Mouse (Mus musculus) hindbrain, embryonic 15.5 days (tissue): ENCODE results near the gene Prss40. TPM values are rescaled to one million over a fixed set of nuclear protein-coding genes. Genes with fewer than 3 reads are reported as not detected.

Experiments used
- ATAC-seq: fragments of 200-750 bp; cut with Nextera tagmentation; 2 replicates; pipeline ENCODE4 v1.8.0; 2017; ENCODE audit warnings: low read depth, moderate number of reproducible peaks, moderate TSS enrichment; ENCODE audit not compliant: low FRiP score
- H3K27ac ChIP-seq: fragments of 300-500 bp; sonication (generic); replicated peaks from 2 replicates; pipeline ENCODE4 v1.5.1; 2015; ENCODE audit warnings: mild to moderate bottlenecking, inconsistent platforms
- H3K27me3 ChIP-seq: fragments of 300-500 bp; sonication (generic); 2 replicates; pipeline ENCODE4 v1.6.1; 2015; ENCODE audit warnings: control low read depth, inconsistent platforms
- H3K36me3 ChIP-seq: fragments of 300-500 bp; sonication (generic); 2 replicates; pipeline ENCODE4 v1.6.1; 2015; ENCODE audit warnings: control low read depth, inconsistent platforms
- H3K4me1 ChIP-seq: fragments of 300-500 bp; sonication (generic); replicated peaks from 2 replicates; pipeline ENCODE4 v1.6.1; 2015; ENCODE audit warnings: control low read depth, inconsistent platforms
- H3K4me2 ChIP-seq: fragments of 300-500 bp; sonication (generic); 2 replicates; pipeline ENCODE4 v1.6.1; 2015; ENCODE audit warnings: moderate library complexity, mild to moderate bottlenecking, inconsistent platforms
- H3K4me3 ChIP-seq: fragments of 300-500 bp; sonication (generic); 2 replicates; pipeline ENCODE4 v1.5.1; 2015; ENCODE audit warnings: mild to moderate bottlenecking, inconsistent platforms
- H3K9ac ChIP-seq: fragments of 300-500 bp; sonication (generic); 2 replicates; pipeline ENCODE4 v1.6.1; 2015; ENCODE audit warnings: inconsistent platforms
- H3K9me3 ChIP-seq: fragments of 300-500 bp; sonication (generic); 2 replicates; pipeline ENCODE4 v1.6.1; 2016; ENCODE audit warnings: control low read depth, inconsistent platforms
- WGBS: fragments of 180-500 bp; shearing (Covaris S2); methylation state at CpG from one replicate; pipeline ENCODE4 v1.1.7; 2015; 5-methylcytosine and 5-hydroxymethylcytosine counted together
- polyA plus RNA-seq: library from polyadenylated mRNA; unstranded; fragments of >200 nt; fragmentation: Nextera tagmentation; extraction: Ambion mirVana; gene quantifications from 2 replicates; pipeline ENCODE4 v1.2.1, GENCODE M21; 2015

Gene Prss40
- polyA plus RNA-seq = 0.21 TPM in 1 of 2 replicates, not detected in the other

DNA sequence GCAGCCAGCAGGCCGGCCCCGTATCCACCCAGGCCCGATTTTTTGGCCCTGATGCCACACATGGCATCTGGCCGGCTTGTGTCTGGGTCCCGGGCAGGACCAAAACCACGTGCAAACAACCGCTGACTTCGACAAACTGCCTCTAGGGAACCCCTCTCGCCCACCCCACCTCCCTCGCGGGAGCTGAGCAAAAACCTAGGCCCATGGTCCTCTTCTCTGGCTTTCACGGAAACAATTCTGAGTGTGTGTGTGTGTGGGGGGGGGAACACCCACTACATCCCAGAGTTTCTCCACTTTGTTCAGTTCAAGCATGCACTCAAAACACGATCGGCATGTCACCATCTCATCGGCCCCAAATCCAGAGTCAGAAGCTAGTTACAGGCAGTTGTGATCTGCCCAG lies at the start of gene Prss40:
Gene Prss40 (minus strand): TSS at position 101 of the 400 bp plus-strand sequence.
- Histone ChIP-seq H3K27ac (no peak within 1 kb of the TSS), H3K36me3 (no peaks in the 10 kb centered on the region), H3K9me3 (no peaks in the 10 kb centered on the region), H3K4me3 (no peak within 1 kb of the TSS), H3K9ac (no peak within 1 kb of the TSS), H3K27me3 (no peaks in the 10 kb centered on the region), H3K4me1 (no peaks in the 10 kb centered on the region), H3K4me2 (no peak within 1 kb of the TSS)
- ATAC-seq = no peak
- WGBS = 85% methylated on average over 15 of the region's 15 CpGs

DNA sequence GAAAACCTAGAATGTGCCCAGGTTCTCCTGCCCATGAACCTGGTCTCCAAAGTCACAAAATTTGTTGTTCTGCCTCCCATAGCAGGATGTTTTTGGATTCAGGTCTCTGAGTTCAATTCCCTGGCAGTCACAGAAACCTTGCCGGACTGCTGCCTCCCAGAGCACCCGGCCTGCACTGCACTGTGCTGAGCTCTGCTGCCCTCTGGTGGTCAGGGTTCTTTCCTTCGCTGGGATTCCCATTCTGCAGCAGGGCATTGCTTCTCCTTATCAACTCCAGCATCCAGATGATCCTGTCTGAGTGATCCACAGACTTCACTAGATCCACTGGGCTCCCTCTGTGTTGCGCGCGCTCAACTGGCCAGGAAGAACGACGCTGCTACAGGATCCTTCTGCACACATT lies 41.6 kb upstream of the Prss40 start:
- Histone ChIP-seq H3K9ac (no peak overlapping the region), H3K27ac (no peak overlapping the region), H3K36me3 (no peaks in the 10 kb centered on the region), H3K9me3 (no peaks in the 10 kb centered on the region), H3K4me2 (no peak overlapping the region), H3K4me1 (no peaks in the 10 kb centered on the region), H3K4me3 (no peak overlapping the region), H3K27me3 (no peaks in the 10 kb centered on the region)
- WGBS = 22% methylated on average over 8 of the region's 8 CpGs
- ATAC-seq = no peak

DNA sequence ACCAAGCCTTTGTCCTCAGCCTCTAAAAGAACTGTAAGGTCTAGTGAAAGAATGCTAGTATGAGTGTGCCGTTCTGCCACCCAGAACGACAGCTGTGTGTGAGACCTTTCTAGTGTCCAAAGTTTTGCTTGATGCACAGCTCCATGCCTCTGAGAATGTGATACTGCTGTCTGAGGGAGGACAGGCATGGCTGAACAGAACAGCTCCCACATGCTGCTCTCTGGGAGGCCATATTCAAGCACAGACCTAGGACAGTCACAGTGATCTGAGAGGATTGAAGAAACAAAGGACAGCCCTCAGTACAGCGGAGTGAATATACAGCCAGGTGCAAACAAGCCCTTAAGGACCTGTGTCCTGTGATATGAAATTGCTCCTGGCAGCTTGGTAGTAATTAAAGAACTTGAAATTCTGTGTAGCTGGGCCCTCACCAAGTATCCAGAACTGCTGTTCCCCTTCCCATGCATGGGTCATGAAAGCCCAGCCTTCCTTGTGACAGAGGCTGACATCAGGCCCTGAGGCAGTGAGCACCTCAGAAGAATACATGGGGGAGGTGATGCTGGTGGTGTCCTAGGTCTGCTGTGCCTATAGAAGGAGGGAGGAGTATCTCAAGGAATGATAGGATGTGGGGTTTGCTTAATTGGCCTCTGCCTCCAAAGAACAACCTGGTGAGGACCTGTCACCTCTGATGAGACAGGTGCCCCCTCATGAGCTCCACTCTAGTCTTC lies 40.7 kb upstream of the Prss40 start:
- Histone ChIP-seq H3K9me3 (no peaks in the 10 kb centered on the region), H3K4me1 (no peaks in the 10 kb centered on the region), H3K4me2 (no peak overlapping the region), H3K27me3 (no peaks in the 10 kb centered on the region), H3K4me3 (no peak overlapping the region), H3K27ac (no peak overlapping the region), H3K36me3 (no peaks in the 10 kb centered on the region), H3K9ac (no peak overlapping the region)
- no peak for ATAC-seq
- WGBS = 74% methylated on average over 3 of the region's 3 CpGs

DNA sequence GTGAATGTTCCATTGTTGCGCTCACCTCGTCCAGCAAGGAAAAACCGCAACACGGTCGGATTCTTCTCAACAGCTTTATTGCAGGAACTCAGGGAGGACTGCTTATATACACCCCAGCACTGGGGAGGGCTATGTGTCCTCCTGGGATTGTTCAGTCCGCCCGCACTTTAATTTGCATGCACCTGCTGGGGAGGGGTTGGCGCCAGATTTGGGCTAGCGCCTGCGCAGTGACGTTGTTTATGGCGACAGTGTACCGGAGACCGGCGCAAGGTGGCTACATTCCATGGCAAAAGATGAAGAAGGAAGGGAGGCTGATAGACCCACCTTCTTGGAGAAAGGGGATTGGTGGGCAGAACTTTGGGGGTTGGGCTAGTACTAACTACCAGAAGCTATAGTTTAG lies 39.3 kb upstream of the Prss40 start:
- no peaks in the 10 kb centered on the region for H3K9me3 ChIP-seq
- H3K4me3 ChIP-seq = no peak overlapping the region
- no peak overlapping the region for H3K4me2 ChIP-seq
- H3K27me3 ChIP-seq = no peaks in the 10 kb centered on the region
- H3K27ac ChIP-seq = no peak overlapping the region
- no peak for ATAC-seq
- H3K36me3 ChIP-seq = peaks cover 12% of the 10 kb centered on the region
- H3K9ac ChIP-seq = no peak overlapping the region
- WGBS = 77% methylated on average over 15 of the region's 15 CpGs
- no peaks in the 10 kb centered on the region for H3K4me1 ChIP-seq

DNA sequence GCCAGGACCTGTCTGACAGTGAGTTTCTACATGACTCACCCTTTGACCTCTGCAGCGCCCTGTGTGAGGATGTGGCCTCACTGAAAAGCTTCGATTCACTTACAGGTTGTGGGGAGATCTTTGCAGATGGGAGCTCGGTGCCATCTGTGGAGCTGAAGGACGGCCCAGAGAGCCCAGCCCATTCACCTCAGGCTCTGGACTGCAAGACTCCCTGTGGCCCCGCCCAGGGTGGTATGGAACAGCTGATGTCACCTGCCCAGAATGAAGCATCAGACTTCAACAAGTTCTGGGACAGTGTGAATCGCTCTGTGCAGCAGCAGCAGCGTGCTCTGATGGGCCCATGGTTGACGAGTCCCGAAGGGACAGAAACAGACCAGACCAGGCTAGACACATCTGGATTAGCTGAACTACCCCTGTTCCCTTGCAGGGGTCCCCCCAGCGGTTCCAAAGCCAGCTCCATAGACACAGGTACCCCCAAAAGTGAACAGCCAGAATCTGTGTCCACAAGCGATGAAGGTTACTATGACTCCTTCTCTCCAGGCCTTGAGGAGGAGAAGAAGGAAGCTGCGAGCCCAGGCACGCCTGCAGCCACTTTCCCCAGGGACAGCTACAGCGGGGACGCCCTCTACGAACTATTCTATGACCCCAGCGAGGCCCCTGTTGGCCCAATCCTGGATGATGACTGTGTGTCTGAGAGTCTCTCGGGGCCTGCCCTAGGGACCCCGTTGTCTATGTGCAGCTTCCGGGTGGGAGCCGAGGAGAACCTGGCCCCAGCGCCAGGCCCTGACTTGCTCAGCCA lies 26.8 kb upstream of the Prss40 start:
- ATAC-seq = no peak
- H3K4me1 ChIP-seq = peaks cover 23% of the 10 kb centered on the region
- H3K9me3 ChIP-seq = no peaks in the 10 kb centered on the region
- H3K27ac ChIP-seq = no peak overlapping the region
- no peak overlapping the region for H3K4me3 ChIP-seq
- no peak overlapping the region for H3K4me2 ChIP-seq
- peaks cover 60% of the 10 kb centered on the region for H3K36me3 ChIP-seq
- H3K27me3 ChIP-seq = 0 out of 2 replicates have a peak, but pooled peaks cover 2% of the 10 kb centered on the region
- no peak overlapping the region for H3K9ac ChIP-seq
- 88% methylated on average over 22 of the region's 22 CpGs for WGBS

DNA sequence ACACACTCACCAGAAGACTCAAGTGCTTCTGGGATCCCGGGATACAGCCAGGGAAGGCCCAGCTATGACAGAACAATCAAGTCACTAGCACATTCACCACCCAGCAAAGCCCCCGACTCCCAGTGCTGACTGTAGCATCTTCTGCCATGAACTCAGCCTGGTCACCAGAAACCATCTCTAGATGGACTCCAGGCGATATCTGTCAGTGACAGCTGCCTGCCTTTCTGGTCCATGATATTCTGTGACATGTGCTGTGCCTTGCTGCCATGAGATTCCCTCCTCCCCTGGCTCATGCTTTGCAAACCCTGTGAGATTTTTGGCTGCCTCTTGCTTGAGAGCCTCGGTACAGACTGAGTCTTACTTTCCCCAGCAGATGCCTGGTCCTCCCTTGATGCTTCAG lies 24.0 kb upstream of the Prss40 start:
- Histone ChIP-seq H3K4me3 (no peak overlapping the region), H3K4me2 (no peak overlapping the region), H3K9ac (no peak overlapping the region), H3K36me3 (peaks cover 38% of the 10 kb centered on the region), H3K27me3 (0 out of 2 replicates have a peak, but pooled peaks cover 2% of the 10 kb centered on the region), H3K4me1 (peaks cover 46% of the 10 kb centered on the region), H3K9me3 (no peaks in the 10 kb centered on the region), H3K27ac (no peak overlapping the region)
- WGBS = 69% methylated on average over 4 of the region's 4 CpGs
- no peak for ATAC-seq

DNA sequence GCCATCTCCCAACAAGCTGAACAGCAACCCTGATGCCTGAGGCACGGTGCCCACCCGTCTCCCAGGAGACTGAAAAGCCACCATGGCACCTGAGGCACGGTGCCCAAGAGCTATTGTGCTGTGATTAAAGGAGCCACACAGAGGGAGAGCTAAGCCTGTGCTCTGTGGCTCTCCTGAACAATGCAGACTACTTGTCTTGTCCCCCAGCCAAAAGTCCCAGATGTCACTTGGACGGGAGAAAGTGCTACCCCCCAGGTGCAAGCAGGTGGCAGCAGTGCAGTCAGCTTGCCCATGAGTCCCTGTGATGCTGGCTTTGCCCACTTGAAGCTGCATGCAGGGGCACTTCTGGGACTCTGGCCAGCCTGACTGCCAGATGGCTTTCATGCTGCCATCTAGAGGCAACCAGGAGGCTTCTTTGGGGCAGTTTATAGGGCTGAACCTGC lies 23.1 kb upstream of the Prss40 start:
- no peak overlapping the region for H3K27ac ChIP-seq
- 14% methylated on average over 4 of the region's 4 CpGs for WGBS

DNA sequence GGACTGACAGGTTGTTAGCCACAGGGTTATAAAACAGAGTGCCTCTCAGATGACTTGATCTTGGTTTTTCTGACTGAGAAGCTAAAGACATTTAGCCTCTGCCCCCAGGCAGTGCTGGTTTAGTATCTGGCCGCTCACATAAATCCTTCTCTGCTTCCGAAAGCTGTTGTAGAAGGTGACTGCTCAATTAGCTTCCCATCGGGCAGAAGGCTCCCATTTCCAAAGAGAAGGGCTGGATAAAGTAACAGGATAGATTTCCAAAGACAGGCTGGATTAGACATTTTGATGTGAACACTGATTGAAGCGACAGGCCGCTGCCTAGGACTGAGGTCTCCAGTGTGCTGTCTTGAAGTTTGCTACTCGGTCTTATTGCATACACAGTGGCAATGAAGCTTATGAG lies 21.5 kb upstream of the Prss40 start:
- WGBS = 70% methylated on average over 6 of the region's 6 CpGs
- Histone ChIP-seq H3K9ac (no peak overlapping the region), H3K4me3 (no peak overlapping the region), H3K4me1 (peaks cover 54% of the 10 kb centered on the region), H3K27me3 (0 out of 2 replicates have a peak, but pooled peaks cover 3% of the 10 kb centered on the region), H3K27ac (no peak overlapping the region), H3K9me3 (no peaks in the 10 kb centered on the region), H3K4me2 (peak overlapping the region; percentile 27), H3K36me3 (peaks cover 12% of the 10 kb centered on the region)
- ATAC-seq = no peak

More for the DNA sequence above, 23.1 kb upstream of the Prss40 start:
- no peak overlapping the region for H3K9ac ChIP-seq
- peaks cover 29% of the 10 kb centered on the region for H3K36me3 ChIP-seq
- H3K4me3 ChIP-seq = no peak overlapping the region
- no peak overlapping the region for H3K4me2 ChIP-seq
- peak; percentile 80 for ATAC-seq
- 0 out of 2 replicates have a peak, but pooled peaks cover 2% of the 10 kb centered on the region for H3K27me3 ChIP-seq
- H3K4me1 ChIP-seq = peaks cover 47% of the 10 kb centered on the region
- no peaks in the 10 kb centered on the region for H3K9me3 ChIP-seq

DNA sequence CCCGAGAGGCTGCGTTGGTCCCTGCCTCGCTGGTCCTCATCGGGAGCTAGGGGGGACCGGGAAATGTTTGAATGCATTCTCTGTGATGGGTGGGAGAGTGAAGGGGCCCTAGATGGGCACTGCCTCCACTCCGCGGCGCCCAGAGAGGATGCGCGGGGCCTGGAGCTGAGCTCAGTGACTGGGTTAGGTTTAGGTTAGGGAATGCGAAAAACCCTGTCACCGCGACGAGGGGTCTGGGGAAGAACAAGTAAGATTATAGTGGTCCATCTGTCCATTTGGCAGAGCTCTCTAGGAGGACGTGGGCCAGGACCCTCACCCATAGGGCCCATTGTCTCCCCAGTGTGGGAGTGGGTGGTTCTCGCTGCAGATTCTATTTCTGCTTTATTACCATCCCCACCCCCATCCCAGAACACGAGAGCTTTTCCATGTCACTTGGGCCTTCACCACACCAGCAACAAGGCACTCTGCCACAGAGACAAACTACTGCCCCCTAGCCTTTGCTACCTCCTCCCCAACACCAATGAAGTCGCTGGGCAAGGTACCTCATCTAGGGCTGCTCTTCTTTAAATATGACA lies 19.1 kb upstream of the Prss40 start:
- under 1% methylated on average over 18 of the region's 18 CpGs for WGBS
- no peaks in the 10 kb centered on the region for H3K36me3 ChIP-seq
- ATAC-seq = peak; percentile 73; the same call in 1 of the 2 replicates

DNA sequence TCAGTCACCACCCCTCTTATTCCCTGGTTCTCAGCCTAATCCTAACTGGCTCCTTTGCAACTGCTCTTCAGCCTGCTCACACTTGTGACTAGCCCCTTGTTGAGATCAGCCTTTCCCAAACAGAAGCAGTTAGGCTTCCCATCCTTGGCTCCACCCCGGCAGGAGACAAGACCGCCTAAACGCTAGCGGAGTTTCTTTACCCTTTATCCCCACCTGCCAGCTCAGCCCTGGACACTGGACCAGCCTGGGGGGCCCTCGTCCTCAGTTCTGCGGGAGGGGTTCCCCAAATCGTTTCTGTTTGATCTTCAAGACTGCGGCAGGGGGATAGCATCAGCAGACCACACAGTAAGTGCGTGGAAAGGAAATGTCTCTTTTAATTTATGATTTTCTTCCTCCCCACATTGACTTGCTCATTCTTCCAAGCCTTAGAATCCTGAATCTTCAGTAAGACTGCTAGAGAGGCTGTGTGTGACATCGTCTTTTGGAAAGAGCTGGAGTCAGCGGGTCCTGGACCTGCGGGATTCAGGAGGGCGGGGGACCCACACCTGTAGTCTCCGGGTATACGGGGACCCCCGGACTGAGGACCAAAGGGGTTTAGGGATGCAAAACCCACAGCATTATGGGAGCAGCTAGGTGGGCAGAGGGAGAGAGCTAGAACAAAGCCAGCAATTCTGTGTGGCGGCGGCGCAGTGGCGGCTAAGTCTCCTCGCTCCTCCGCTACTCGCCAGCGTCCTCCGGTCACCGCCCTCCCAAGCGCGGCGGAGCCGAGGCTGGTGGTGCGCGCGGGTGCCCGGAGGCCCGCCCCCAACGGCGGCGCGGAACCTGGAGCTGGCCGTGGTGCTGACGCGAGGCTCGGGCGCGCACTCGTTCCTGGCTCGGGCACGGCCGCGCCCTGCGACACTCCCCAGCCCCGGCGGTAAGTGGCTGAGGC lies 18.4 kb upstream of the Prss40 start, which contains the start of gene Amer3:
Gene Amer3 (plus strand): TSS at position 807 of the 931 bp plus-strand sequence.
- H3K9me3 ChIP-seq = no peaks in the 10 kb centered on the region
- WGBS = under 1% methylated on average over 52 of the region's 53 CpGs
- H3K27ac ChIP-seq = peak within 1 kb of the TSS; percentile 92
- H3K4me3 ChIP-seq = peak within 1 kb of the TSS; percentile 78
- no peaks in the 10 kb centered on the region for H3K36me3 ChIP-seq
- H3K4me2 ChIP-seq = peak within 1 kb of the TSS; percentile 67
- peak within 1 kb of the TSS; percentile 88 for H3K9ac ChIP-seq
- H3K27me3 ChIP-seq = 0 out of 2 replicates have a peak, but pooled peaks cover 3% of the 10 kb centered on the region
- peak; percentile 94 for ATAC-seq
- H3K4me1 ChIP-seq = peaks cover 45% of the 10 kb centered on the region

More for the DNA sequence above, 19.1 kb upstream of the Prss40 start:
- H3K4me1 ChIP-seq = peaks cover 53% of the 10 kb centered on the region
- H3K4me3 ChIP-seq = peak overlapping the region; percentile 78
- H3K9ac ChIP-seq = peak overlapping the region; percentile 88
- H3K27me3 ChIP-seq = 0 out of 2 replicates have a peak, but pooled peaks cover 3% of the 10 kb centered on the region
- H3K9me3 ChIP-seq = no peaks in the 10 kb centered on the region
- peak overlapping the region; percentile 92 for H3K27ac ChIP-seq
- H3K4me2 ChIP-seq = peak overlapping the region; percentile 67

DNA sequence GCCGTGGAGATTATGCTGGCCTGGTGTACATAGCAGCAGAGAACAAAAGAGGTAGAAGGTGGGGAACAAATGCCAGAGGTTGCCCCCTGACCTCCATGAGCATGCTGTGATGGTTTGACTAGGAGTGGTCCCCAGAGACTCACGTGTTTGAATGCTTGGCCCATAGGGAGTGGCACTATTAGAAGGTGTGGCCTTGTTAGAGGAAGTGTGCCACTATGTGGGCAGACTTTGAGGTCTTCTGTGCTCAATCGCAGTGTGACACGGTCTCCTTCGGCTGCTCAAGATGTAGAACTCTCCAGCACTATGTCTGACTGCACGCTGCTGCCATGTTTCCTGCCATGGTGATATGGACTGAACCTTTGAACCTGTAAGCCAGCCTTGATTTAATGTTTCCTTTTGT lies 12.5 kb upstream of the Prss40 start:
- Histone ChIP-seq H3K4me1 (peaks cover under 1% of the 10 kb centered on the region; the same call in 1 of the 2 replicates), H3K27me3 (0 out of 2 replicates have a peak, but pooled peaks cover 3% of the 10 kb centered on the region), H3K27ac (no peak overlapping the region), H3K9ac (no peak overlapping the region), H3K36me3 (no peaks in the 10 kb centered on the region), H3K4me2 (no peak overlapping the region), H3K9me3 (no peaks in the 10 kb centered on the region), H3K4me3 (no peak overlapping the region)
- 78% methylated on average over 6 of the region's 6 CpGs for WGBS
- ATAC-seq = no peak
